Mouse (Mus musculus) gastrocnemius, postnatal 4 days (tissue): ENCODE data around the gene Osbpl8. TPM values are rescaled to one million over a fixed set of nuclear protein-coding genes. Genes with fewer than 3 reads are reported as not detected.
"Not testable (repeated sequence)": the region's sequence is repeated elsewhere in the genome, so short reads cannot be mapped to it uniquely, and the experiment has no call there.

ENCODE experiments used
- DNase-seq, 2 experiments: peaks; one replicate each; pipeline ENCODE4 v3.0.0; 2021 to 2022; ENCODE audit warnings: low spot score in 2 of 2, mixed read lengths in 2 of 2
- total RNA-seq, 2 experiments: library from RNA; stranded (reverse); gene quantifications; 2 replicates each; pipeline ENCODE4 v1.2.3; 2021

Osbpl8 gene
- total RNA-seq, 2 experiments from 2014 or later: 22.5 to 24.8 TPM

DNA sequence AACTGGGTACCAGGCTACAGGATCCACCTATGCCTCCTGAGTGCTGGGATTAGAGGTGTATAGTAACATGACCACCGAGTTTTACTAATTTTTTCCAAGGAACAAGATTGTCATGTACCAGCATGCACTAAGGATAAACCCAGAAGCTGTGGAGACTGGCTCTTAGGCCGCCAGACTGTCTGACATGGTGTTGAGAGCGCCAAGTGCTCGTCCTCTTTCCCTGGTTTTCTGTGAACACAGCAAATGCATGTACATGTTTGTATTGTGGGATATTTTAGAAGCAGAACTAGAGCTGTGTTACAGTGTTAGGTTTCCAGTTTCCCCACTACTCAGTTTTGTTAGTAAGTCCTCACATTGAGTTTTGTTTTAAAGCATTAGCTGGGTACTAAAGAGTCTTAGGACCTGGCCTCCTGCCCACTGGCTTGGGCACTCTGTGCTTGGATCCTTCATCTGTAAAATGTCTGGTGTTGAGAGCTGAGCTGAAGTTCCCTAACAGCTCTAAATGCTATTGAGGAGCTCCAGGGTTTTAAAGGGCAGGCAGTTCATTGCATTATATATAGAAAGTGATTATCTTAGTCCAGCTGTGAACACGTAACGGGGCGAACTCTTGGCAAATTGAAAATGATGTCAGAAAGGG is 19.2 kb downstream of the Osbpl8 start:
- DNase-seq: no peak

DNA sequence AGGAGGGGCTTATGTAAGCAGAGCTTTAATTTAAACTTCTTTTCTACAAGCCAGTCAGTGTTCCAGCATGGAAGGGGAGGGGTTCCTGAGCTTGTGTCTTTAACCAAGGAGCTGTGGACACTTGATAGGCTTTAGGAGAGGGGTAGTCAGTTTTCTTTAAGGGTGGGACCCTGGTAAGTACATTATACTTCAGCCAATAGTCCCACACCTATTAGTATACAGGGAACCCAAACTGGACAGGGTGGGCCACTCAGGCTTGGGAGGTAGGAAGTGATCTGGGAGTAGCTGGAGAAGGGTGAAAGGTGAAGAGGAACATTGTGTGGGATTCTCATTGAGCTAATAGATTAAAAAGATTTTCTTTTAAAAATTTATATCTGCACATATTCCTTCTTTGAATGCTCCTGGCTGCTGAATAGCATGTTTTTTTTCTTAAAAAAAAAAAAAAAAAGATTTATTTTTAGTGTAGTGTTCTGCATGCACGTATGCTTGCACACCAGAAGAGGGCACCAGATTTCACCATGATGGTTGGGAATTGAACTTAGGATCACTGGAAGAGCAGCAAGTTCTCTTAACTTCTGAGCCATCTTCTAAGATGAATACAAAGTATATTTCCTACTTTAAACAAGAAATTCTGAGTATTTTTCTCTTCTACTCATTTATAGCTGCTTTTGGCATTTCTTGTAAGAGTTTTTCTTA is 21.2 kb downstream of the Osbpl8 start:
- no peak for DNase-seq

DNA sequence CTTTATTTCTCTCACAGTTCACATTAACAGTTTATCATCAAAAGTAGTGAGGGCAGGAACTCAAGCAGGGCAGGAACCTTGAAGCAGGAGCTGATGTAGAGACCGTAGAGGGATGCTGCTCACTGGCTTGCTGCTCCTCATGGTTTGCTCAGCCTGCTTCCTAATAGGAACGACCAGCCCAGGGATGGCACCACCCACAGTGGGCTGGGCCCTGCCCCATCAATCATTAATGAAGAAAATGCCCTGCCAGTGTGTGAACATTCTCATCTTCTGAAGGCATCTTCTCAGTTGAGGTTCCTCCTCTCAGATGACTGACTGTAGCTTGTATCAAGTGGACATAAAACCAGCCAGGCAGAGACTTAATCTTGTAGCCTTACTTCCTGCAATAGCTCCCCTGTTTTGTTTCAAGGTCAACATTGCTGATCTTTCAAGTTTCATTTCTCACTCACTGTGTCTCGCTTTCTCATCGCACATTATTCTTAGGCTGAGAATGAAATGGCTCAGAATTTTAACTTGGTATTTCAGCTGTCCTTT is 24.5 kb downstream of the Osbpl8 start:
- no peak for DNase-seq

DNA sequence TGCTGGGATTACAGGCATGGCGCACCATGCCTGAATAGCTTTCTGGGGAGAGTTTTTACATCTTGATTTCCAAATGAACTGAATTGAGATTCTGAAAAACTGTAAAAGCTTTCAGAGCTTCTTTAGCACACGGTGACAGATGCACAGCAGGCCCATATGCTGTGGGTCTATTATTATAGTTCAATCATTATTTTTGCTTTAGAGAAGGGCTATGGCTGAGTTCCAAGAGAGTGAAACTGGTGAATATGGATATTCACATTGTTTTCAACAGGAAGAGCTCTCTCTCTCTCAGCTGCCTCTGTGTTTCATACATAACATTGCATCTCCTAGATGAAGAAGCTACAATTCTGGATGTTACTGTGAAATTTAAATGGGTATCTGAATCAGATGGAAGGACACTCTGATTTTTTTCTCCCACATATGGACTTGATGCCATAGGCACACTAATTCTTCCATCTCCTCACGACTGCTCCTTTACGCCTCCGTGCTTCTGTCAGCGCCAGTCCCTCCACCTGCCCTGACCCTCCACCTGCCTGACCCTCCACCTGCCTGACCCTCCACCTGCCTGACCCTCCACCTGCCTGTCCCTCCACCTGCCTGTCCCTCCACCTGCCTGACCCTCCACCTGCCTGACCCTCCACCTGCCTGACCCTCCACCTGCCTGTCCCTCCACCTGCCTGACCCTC is 25.7 kb downstream of the Osbpl8 start:
- no peak for DNase-seq

DNA sequence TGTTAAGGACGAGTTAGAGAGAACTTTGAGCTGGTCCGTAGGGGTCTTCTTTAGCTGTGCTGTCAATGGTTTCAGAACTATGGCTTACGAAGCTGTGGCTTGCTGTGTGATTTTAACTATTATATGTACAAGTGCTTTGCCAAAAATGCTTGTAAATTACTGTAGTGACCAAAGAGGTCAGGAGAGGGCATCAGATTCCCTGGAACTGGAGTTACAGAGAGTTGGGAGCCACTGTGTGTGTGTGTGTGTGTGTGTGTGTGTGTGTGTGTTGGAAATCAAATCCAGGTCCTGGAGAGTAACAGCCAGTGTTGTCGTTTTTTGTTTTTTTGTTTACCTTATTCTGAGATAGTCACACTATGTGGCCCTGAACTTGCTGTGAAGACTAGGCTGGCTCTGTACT is 29.0 kb downstream of the Osbpl8 start:
- no peak for DNase-seq

DNA sequence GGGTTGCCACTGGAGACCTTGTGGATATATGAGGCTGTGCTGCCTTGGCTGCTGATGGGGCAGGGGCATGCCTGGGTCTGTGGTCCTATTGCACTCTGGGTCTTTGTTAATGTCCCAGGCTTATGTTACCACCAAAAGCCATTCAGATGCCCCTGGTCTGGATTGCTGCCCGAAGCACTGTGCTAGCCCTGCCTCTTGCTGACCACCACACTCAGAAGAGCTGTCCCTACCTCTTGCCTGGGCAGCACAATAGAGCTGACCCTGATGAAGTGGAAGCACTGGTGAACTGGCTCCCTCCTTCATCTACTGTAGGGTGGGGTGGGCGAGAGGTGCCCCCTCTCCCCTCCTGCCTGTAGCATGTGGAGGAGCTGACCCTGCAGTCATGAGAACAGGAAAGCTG is 31.6 kb downstream of the Osbpl8 start:
- DNase-seq: no peak

DNA sequence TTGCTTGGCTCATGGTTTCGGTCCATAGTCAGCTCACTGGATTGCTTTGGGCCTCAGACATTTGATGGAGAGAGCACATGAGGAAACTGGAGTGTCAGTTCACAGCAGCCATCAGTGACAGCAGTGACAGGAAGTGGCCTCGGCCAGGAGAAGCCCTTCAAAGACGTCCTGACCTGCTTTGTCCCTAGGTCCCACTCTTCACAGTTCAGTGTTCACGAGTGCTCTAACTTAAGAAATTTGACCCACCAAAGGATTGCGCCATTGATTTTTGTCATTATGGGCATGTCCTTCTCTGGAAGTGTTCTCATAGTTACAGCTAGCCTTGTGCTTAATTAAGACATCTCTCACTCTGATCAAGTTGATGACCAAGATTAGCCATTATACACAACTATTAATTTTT is 34.2 kb downstream of the Osbpl8 start:
- not testable (repeated sequence) for DNase-seq

DNA sequence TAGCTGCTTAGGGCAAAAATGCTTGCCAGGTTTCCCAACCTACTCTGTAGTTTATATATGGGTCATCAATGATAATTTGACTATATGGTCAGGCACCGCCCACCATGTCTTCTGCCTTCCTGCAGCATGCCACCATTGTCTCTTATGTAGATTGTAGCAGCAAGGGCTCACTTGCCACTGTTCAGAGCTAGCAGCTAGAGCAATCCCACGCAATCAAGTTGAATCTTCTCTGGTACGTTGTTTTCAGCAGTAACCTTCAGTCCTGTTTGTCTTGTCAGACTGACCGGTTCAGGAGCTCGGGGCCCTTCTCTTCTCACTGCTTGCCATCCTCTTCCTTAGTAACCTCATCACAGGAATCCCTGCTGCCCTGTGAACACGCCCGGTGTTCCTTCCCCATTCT is 36.6 kb downstream of the Osbpl8 start:
- no peak for DNase-seq

DNA sequence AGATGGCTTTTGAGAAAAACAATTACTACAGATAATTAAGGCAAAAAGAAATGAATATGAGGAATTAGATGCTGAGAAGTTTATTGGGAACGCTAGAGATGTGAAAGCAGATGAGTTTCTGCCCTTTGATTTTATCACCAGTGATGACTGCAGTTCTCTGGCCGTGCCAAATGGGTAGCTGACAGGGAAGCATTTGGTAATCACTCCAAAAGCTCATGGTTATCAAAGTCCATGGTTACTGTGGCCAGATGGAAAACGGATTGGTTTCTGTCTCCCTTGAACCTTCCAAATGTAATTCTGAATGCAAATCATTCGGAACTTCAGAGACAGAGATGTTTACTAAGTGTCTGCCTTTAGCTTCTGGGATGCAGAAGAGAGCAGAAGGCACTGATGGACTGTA is 37.1 kb downstream of the Osbpl8 start:
- DNase-seq: no peak

DNA sequence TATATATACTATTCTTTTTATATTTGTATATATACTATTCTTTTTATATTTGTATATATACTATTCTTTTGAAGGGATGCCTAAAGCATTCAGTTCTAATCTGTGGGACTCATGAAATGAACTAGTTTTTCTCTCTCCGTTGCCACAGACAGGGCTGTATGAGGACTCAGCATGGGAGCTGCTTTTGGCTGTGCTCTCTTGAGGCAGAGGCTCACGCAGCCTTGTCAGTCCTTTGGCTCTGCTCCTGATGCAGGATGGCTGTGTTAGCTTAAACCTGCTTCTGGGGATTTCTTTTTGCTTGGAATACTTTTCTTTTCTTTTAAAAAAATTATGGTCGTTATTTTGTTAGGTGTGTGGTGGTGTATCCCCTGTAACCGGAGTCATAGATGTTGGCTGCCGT is 39.5 kb downstream of the Osbpl8 start:
- DNase-seq: no peak

DNA sequence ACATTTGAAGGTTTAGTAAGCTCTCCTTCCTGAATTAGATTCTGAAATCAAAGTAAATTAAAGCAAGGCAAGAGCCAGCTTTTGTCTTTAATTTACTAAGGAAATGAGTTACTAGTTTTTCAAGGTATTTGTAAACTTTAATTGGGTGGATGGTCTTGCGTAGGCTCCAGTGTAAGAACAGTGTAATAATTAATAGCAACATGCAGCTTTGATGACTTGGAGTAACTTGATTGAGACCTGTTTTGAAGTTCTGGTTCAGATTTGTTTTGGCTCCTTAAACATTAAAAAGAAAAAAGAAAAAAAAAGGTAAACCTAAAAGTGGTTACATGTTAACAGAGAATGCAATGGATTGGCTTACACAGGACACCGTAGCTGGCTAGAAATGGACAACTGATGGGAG is 40.9 kb downstream of the Osbpl8 start:
- no peak for DNase-seq

DNA sequence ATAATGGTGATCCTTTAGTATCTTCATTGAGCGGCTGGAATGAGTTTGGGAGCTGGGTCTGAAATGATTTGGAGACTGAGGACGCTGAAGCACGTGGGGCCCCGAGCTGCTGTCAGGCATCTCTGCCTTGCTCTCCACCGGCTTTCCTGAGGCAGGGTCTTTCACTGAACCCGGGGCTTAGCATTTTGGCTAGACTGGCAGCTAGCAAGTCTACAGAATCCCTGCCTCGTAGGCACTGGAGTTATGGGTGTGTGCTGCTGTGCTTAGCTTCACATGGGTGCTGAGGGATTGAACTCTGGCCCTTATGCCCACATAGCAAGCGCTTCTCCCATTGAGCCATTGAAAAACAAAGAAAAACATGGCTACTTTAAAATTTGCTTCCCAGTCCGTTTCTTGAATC is 42.8 kb downstream of the Osbpl8 start:
- no peak for DNase-seq

DNA sequence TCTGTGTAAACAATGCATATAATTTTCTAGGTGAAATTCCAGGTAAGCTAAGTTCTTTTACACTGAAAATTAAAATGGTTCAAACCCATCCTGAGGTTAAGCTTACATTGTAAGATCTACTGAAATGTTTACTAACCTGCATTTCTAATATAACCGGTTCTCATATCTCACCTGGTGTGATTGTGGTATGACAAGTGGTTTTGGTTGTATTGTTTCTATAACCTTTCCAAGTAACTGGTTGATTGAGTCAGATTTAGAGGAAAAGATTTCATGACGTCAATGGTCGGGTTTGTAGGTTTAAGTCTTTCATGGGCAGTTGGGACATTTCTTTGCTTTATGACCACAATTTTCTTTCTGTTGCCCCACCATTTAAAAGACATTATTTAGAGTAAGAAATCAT is 49.5 kb downstream of the Osbpl8 start:
- no peak for DNase-seq

DNA sequence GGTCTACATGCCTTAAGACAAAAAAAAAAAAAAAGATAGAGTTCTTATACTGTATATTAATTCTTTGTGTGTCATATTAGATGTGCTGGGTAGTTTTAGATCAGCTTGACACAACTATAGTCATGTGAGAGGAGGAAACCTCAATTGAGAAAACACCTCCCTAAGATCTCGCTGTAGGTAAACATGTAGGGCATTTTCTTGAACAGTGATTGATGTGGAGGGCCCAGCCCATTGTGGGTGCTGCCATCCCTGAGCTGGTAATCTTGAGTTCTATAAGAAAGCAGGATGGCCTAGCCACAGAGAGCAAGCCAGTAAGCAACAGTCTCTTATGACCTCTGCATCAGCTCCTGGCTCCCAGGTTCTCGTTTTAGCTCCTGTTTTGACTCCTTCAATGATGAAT is 50.1 kb downstream of the Osbpl8 start:
- no peak for DNase-seq

DNA sequence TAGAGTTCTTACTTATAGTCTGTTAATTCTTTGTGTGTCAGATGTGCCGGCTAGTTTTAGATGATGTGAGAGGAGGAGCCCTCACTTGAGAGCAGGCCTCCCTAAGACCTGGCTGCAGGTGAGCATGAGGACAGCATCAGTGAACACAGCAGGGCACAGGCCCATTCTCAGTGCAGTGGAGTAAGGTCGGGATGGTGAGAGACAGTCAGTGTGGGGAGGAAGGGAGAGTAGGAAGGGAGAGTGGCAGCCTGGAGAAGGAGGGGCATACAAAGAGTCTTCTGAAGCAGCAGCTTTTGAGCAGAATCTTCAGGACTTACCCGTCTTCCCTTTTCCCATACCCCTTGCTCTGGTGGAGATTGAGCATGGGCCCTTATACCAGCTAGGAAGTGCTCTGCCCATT is 51.0 kb downstream of the Osbpl8 start:
- DNase-seq: no peak

DNA sequence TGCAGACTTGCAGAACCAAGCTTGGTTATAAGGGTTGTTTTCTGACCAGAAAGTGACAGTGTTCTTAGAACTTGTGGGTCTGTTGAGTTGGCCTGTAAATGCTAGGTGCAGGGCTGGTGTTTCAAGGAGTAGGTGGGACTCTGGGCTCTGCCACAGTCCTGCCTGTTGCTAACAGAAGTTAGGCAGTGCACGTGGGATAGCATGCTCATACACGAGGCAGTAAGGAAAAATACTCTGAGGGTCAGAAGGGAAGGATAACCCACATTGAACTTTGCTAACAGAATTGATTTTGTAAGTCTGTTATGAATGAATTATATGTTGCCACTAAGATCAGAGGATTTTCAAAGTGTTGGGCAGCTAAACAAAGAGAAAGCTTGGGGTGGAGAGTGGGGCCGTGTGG is 51.6 kb downstream of the Osbpl8 start:
- DNase-seq: no peak

DNA sequence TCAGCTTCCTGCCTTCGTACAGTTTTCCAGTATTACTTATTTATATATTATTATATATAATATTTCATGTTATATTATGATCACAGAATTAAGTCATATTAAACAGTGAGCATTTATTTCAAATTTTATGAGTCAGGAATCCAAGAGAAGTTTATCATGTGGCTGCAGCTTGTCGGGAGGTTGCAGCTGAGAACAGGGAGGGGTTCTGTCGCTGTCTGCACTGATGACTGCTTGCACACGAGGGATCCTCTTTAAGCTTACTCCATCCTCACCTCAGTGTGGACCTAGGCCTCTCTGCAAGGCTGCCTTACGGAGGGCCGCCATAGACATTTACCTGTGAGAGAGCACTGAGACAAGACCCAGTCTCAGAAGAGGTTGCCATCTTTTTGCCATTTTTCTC is 58.0 kb downstream of the Osbpl8 start:
- DNase-seq: no peak

DNA sequence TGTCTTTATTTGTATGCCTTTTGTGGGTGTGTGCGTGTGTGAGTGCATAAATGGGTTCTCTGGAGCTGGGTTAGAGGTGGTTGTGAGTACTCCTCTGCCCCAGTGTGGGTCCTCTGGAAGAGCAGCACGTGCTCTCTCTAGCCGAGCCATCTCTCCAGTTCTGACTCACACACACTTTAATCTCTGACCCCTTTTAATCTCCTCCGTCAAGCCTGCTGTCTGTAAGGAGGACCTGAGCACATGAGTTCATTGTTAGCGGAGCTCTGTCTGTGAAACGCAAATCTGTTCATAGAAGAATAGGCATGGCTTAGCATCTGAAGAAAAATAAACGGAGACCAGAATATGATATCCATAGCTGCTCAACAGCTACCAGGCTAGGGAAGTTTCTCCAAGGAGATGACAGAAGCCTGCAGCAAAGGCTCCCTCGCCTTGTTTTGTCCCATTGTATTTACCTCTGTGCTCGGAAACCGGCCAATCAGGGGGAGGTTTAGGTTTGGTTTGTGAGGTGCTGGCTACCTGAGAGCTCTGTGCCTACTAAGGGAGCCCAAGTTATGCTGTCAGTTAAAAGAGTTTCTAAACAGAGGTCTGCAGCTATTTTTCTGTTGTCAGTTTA is 58.8 kb downstream of the Osbpl8 start:
- DNase-seq: no peak

DNA sequence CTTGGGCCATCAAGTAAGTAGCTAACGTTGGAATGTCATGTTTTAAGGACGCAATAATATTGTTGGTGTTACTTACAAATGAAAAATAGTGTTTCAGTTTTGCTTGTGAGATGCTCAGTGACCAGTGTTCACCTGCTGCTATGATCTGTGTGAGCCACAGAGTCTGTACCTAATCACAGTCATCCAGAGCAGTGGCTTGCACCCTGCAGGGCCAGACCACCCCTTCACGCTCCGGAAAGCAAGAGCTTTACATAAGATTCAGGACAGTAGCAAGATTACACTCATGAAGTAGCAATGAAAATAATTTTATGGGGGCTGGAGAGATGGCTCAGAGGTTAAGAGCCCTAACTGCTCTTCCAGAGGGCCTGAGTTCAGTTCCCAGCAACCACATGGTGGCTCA is 60.1 kb downstream of the Osbpl8 start:
- DNase-seq: no peak

DNA sequence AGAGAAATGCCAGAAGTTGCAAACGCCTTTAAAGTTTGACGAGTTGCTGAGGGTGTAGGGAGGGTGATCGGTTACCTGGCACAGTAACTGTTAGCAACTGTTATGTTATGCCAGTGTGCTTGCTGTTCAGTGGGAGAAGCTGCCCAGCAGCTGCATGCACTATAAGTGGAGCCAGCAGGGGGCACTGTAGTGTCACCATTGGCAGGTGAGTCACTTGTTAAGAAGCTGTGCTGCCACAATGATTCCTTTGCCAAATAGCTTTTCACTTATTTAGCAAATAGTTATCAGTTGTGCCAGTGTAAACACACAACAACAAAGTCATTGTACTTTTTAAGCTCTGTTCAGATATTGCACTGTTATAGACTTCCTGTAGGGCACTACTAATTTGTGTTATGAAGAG is 62.0 kb downstream of the Osbpl8 start:
- peak; percentile 70 to 82 for DNase-seq

DNA sequence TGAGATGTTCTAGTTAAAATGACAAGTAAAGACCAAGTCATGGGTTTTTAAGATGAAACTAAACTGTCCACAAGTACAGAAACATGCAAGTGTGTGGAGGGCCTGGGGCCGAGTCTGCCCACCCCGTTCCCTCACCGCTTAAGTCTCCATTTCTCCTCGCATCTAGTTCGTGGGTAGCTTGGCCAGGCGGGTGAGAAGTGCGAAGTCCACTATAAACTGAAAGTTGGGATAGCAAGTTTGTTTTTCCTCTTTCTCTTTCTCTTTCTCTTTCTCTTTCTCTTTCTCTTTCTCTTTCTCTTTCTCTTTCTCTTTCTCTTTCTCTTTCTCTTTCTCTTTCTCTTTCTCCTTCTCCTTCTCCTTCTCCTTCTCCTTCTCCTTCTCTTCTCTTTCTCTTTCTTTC is 67.7 kb downstream of the Osbpl8 start:
- DNase-seq: not testable (repeated sequence)
